1 mouse cellular context compared by ENCODE assay signal in the genomic region with DNA sequence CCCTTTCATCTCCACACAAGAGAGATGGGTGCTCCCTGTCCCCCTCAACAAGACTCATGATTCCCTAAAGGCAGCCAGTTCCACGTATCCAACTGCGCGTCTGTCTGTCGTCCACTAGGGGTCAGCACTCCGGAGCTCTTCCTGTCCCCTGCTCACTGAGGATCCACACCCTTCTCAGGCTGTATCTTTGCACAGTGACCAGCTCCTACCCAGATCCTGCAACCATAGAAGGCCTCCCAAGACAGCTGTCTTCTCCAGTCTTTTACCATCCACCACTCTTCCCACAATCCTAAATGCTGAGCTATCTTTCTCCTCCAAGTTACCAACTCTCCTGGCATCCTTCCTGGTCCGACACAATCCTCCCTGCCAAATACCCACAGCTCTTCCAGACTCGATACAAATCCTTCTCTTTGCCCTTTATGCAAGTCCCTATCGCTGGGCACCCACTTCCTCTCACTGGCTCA.
TF ChIP-seq lines count a peak whose summit lies in the region.

No protein-coding gene starts in this region.

TF ChIP-seq in MEL, 35 proteins besides CTCF, POLR2A, EP300 and RAD21 (continued from another document):
- TF ChIP-seq ZNF384 (IDR thresholded peaks at IDR 0.05; ENCODE audit: low read depth, low read length) (no peak), ZC3H11A (IDR thresholded peaks at IDR 0.05; ENCODE audit: low read depth, low read length) (peak; percentile 14; the same call in 1 of the 2 replicates), MAX (IDR thresholded peaks at IDR 0.05; ENCODE audit: low read length) (no peak), SMC3 (IDR thresholded peaks at IDR 0.05; ENCODE audit: low read depth, low read length) (peak; percentile 66)
